Mouse (Mus musculus) midbrain, embryonic 14.5 days (tissue): Measurements from ENCODE around the gene Cxcl16. TPM values are rescaled to one million over a fixed set of nuclear protein-coding genes. Genes with fewer than 3 reads are reported as not detected.
"Not testable (repeated sequence)": the region's sequence is repeated elsewhere in the genome, so short reads cannot be mapped to it uniquely, and the experiment has no call there.

Experiments used
- ATAC-seq: fragments of 200-750 bp; cut with Nextera tagmentation; 2 replicates; pipeline ENCODE4 v1.8.0; 2017; ENCODE audit warnings: moderate number of reproducible peaks, moderate library complexity; ENCODE audit not compliant: low FRiP score, low TSS enrichment
- DNase-seq: peaks from one replicate; pipeline ENCODE4 v3.0.0-alpha.2; 2015
- H3K27ac ChIP-seq: fragments of 300-500 bp; sonication (generic); replicated peaks from 2 replicates; pipeline ENCODE4 v1.5.1; 2014; ENCODE audit warnings: mild to moderate bottlenecking, low read depth, low read length, moderate library complexity
- H3K27me3 ChIP-seq: fragments of 300-500 bp; sonication (generic); 2 replicates; pipeline ENCODE4 v1.6.1; 2014; ENCODE audit warnings: low read length, control low read depth, mixed read lengths; ENCODE audit not compliant: control insufficient read depth, insufficient read depth
- H3K36me3 ChIP-seq: fragments of 300-500 bp; sonication (generic); 2 replicates; pipeline ENCODE4 v1.6.1; 2014; ENCODE audit warnings: low read length, control low read depth; ENCODE audit not compliant: control insufficient read depth, insufficient read depth
- H3K4me1 ChIP-seq: fragments of 300-500 bp; sonication (generic); 2 replicates; pipeline ENCODE4 v1.6.1; 2014; ENCODE audit warnings: mild to moderate bottlenecking, antibody characterized with exemption, low read length, control low read depth; ENCODE audit not compliant: control insufficient read depth, insufficient read depth
- H3K4me2 ChIP-seq: fragments of 300-500 bp; sonication (generic); 2 replicates; pipeline ENCODE4 v1.6.1; 2014; ENCODE audit warnings: mild to moderate bottlenecking, low read length, moderate library complexity
- H3K4me3 ChIP-seq: fragments of 300-500 bp; sonication (generic); replicated peaks from 2 replicates; pipeline ENCODE4 v1.5.1; 2014; ENCODE audit warnings: low read depth, low read length
- H3K9ac ChIP-seq: fragments of 300-500 bp; sonication (generic); replicated peaks from 2 replicates; pipeline ENCODE4 v1.6.1; 2014; ENCODE audit warnings: mild to moderate bottlenecking, low read length, moderate library complexity
- H3K9me3 ChIP-seq: fragments of 300-500 bp; sonication (generic); 2 replicates; pipeline ENCODE4 v1.6.1; 2016; ENCODE audit warnings: low read length, control low read depth, mixed read lengths; ENCODE audit not compliant: control insufficient read depth
- WGBS: fragments of 180-500 bp; shearing (Covaris S2); extraction: QIAGEN DNeasy Blood & Tissue Kit; methylation state at CpG from one replicate; pipeline ENCODE4 v1.1.7; 2014; 5-methylcytosine and 5-hydroxymethylcytosine counted together
- polyA plus RNA-seq: library from polyadenylated mRNA; unstranded; fragments of >200 nt; fragmentation: Nextera tagmentation; extraction: Ambion mirVana; gene quantifications from 2 replicates; pipeline ENCODE4 v1.2.1, GENCODE M21; 2014

The Cxcl16 gene
- polyA plus RNA-seq, 1 experiment from 2014 or later = 2.1 TPM

DNA sequence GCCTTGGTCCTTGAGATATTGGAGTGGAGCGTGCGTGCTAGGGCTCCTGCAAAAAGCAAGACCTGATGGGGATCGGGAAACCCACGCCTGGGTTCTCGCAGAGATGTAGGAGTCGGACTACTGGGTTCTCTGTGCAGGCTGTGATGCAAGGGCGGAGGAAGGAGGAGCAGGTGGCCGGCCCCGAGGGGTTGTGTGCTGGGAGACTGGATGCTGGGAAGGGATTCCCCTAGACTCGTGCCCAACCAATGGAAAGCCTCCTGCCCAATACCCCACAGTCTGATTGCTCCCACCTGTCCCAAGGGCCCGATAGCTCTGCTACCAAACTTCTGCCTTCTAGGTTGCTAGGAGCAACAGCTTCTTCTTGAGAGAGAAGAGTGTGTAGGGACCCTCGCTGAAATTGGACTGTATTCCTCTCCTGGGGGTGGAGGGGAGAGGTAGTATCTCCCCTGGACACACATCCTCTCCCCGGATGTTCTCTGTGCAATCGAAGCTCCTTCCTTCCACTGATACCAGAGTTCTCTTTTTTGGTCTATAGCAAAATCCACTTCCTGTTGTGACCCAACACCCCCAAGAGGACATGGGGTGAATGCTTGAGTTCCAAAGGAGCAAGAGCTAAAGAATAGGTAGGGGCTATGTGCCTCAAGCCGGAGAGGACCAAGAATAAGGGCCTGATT is 26.8 kb downstream of the Cxcl16 start:
- WGBS = 4% methylated on average over 15 of the region's 15 CpGs
- Histone ChIP-seq H3K36me3 (peaks cover 27% of the 10 kb centered on the region), H3K9me3 (no peaks in the 10 kb centered on the region), H3K4me3 (peak overlapping the region; percentile 84), H3K9ac (peak overlapping the region; percentile 91), H3K4me2 (peak overlapping the region; percentile 62), H3K27ac (peak overlapping the region; percentile 83), H3K4me1 (peaks cover 18% of the 10 kb centered on the region), H3K27me3 (no peaks in the 10 kb centered on the region)
- DNase-seq (peak; percentile 64), ATAC-seq (peak; percentile 53)

- WGBS = under 1% methylated on average over 75 of the region's 75 CpGs
Observed at GRCm38 (mm10) chr11:70432048-70432894, 27.5 kb downstream of the Cxcl16 start, which contains the start of gene Arrb2. Arrb2 (plus strand) TSS chr11:70432635.

DNA sequence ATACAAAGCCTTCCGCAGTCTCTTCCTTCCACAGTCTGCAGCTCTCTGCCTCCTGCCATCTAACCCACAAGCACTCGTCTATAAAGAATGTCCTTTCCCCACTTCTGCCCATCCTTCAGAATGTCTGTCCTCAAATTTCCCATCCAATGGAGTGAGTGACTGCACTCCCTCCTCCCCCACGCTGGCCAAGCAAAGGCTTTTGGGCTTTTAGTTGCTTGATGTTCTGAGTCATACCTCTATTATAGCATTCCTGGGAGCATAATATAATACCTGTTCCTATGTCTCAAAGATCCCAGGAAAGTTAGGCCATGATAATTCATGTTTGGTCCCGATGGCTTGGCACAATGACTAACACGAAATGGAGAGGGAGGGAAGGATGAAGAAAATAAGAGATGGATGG is 28.2 kb downstream of the Cxcl16 start:
- H3K9me3 ChIP-seq = no peaks in the 10 kb centered on the region
- ATAC-seq (no peak), DNase-seq (peak; percentile 19)
- H3K27me3 ChIP-seq = no peaks in the 10 kb centered on the region
- peak overlapping the region; percentile 84 for H3K4me3 ChIP-seq
- H3K4me2 ChIP-seq = peak overlapping the region; percentile 62
- H3K36me3 ChIP-seq = peaks cover 13% of the 10 kb centered on the region
- peaks cover 18% of the 10 kb centered on the region for H3K4me1 ChIP-seq
- WGBS = 28% methylated on average over 5 of the region's 5 CpGs
- H3K27ac ChIP-seq = peak overlapping the region; percentile 83
- H3K9ac ChIP-seq = peak overlapping the region; percentile 9; the same call in 1 of the 2 replicates

More at GRCm38 (mm10) chr11:70432048-70432894, 27.5 kb downstream of the Cxcl16 start, which contains the start of gene Arrb2:
- H3K27ac ChIP-seq = peak within 1 kb of the TSS; percentile 83
- H3K4me2 ChIP-seq = peak within 1 kb of the TSS; percentile 62
- no peaks in the 10 kb centered on the region for H3K27me3 ChIP-seq
- peak; percentile 94 for ATAC-seq
- peak; percentile 99 for DNase-seq
- peaks cover 20% of the 10 kb centered on the region for H3K36me3 ChIP-seq
- H3K9me3 ChIP-seq = no peaks in the 10 kb centered on the region
- peak within 1 kb of the TSS; percentile 91 for H3K9ac ChIP-seq
- peaks cover 18% of the 10 kb centered on the region for H3K4me1 ChIP-seq
- H3K4me3 ChIP-seq = peak within 1 kb of the TSS; percentile 84

DNA sequence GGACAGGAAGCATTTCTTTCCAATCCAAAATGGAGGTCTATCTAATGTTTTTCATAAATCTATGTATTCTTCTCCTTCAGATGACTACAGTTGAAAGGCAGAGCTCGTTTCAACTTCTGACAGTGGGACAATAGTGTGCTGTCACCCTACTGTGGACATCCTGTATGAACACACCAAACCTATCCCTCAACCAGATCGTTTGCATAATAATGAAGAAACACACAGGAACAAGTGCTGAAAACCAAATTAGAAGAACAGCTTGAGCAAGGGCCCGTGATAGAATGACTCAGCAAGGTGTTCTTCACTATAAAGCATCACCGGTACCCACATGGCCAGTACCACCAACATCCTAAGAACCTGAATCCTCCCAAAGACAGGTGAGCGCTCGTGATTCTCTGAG is 33.2 kb downstream of the Cxcl16 start:
- ATAC-seq, H3K4me2 ChIP-seq, H3K4me3 ChIP-seq, DNase-seq, H3K4me1 ChIP-seq, H3K9ac ChIP-seq, H3K27me3 ChIP-seq, H3K9me3 ChIP-seq, H3K27ac ChIP-seq, H3K36me3 ChIP-seq: not testable (repeated sequence)
- WGBS = 71% methylated on average over 6 of the region's 6 CpGs

GRCm38 (mm10) chr11:70419486-70419885 is 40.3 kb downstream of the Cxcl16 start:
- Histone ChIP-seq H3K4me3 (no peak overlapping the region), H3K9ac (no peak overlapping the region), H3K4me1 (no peaks in the 10 kb centered on the region), H3K9me3 (no peaks in the 10 kb centered on the region), H3K27ac (no peak overlapping the region), H3K36me3 (no peaks in the 10 kb centered on the region), H3K27me3 (no peaks in the 10 kb centered on the region), H3K4me2 (no peak overlapping the region)
- DNase-seq (no peak), ATAC-seq (no peak)
- 78% methylated on average over 5 of the region's 5 CpGs for WGBS

DNA sequence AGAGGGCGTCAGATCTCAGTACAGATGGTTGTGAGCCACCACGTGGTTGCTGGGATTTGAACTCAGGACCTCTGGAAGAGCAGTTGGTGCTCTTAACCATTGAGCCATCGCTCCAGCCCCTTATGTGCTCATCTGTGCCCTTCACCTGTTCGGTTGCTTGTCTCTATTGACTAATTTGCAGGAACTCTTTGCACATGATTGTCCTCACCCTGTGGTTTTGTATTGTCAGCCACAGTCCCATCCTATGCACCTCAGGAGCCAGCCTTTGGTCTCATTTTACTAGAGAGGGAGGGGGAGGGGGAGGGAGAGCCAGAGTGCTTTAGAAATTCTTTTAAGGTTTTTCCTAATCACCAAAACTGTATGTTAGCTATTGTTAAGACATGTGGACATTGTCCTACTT is 41.6 kb downstream of the Cxcl16 start:
- Histone ChIP-seq H3K9ac (no peak overlapping the region), H3K36me3 (no peaks in the 10 kb centered on the region), H3K27me3 (no peaks in the 10 kb centered on the region), H3K4me2 (no peak overlapping the region), H3K9me3 (no peaks in the 10 kb centered on the region), H3K4me3 (no peak overlapping the region), H3K4me1 (no peaks in the 10 kb centered on the region), H3K27ac (no peak overlapping the region)
- no peak for ATAC-seq
- 67% methylated on average over 4 of the region's 4 CpGs for WGBS
- no peak for DNase-seq

DNA sequence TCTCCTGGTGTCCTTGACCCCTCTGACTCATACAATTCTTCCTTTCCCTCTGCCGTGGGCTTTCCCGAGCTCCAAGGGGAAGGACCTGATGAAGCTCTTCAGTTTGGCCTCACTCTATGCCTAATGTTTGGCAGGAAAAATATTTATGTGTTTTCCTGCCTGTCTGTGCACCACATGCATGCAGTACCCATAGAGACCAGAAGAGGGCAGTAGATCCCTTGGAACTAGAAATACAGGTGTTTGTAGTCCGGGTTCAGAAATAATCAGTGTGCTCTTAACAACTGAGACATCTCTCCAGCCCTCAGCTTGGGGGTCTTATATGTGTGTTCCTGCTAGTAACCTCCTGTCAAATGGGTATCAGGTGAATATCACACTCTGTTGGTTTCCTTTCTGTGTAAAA is 45.8 kb downstream of the Cxcl16 start:
- peak; percentile 92 for DNase-seq

DNA sequence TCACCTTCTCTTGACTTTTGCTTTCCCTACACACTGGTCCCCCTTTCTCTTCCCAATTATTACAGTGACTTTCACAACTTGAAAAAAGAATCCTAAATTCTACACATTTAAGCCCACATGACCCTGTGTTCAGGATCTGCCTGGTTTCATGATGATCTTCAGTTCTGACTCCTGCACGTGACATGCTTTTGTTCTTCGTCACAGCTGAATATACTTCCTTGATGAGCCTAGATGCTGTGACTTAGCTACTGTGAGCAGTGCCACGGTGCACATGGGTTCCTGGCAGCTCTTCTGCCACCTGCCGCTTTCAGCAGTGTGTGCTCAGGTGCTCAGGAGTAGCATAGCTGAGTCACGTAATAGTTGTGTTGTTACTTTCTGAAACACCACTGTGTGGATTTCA is 47.2 kb downstream of the Cxcl16 start:
- H3K4me3 ChIP-seq = no peak overlapping the region
- no peak overlapping the region for H3K4me2 ChIP-seq
- H3K27me3 ChIP-seq = no peaks in the 10 kb centered on the region
- WGBS = 76% methylated on average over 5 of the region's 5 CpGs
- DNase-seq = no peak
- H3K4me1 ChIP-seq = peaks cover 13% of the 10 kb centered on the region
- H3K27ac ChIP-seq = no peak overlapping the region
- no peaks in the 10 kb centered on the region for H3K9me3 ChIP-seq
- no peak overlapping the region for H3K9ac ChIP-seq
- no peak for ATAC-seq
- H3K36me3 ChIP-seq = no peaks in the 10 kb centered on the region

More for the DNA sequence above, 45.8 kb downstream of the Cxcl16 start:
- Histone ChIP-seq H3K9me3 (no peaks in the 10 kb centered on the region), H3K27me3 (no peaks in the 10 kb centered on the region), H3K27ac (no peak overlapping the region), H3K36me3 (no peaks in the 10 kb centered on the region), H3K4me3 (no peak overlapping the region), H3K4me2 (no peak overlapping the region), H3K4me1 (peaks cover 2% of the 10 kb centered on the region), H3K9ac (no peak overlapping the region)
- 7% methylated on average over 3 of the region's 3 CpGs for WGBS
- ATAC-seq = no peak
